Mouse (Mus musculus): ENCODE data around the gene Dqx1. TPM values are rescaled to one million over a fixed set of nuclear protein-coding genes. Genes with fewer than 3 reads are reported as not detected.

The Dqx1 gene
- polyA plus RNA-seq, 1 experiment from 2014 or later, result 0.68 TPM

DNA sequence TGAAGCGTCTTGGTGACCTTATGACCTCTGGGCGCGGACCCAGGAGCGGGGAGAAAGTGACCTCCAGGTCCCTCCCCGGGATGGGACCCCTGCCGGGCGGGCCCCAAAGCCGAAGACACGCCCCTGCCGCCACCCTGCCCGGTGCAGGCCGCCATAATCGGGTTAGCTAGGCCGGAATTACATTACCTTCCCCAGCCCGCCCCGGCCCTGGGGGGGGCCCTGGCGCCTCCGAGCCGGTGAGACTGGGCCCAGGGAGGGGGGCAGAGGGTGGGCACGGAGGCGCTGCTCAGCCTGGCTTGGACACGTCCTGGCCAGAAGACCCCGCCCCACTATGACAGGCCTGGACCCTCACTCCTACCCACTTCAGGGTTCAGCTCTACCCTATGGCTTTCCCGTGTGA, 13.6 kb downstream of the Dqx1 start:
- 2% methylated on average over 24 of the region's 24 CpGs for WGBS
- Histone ChIP-seq H3K27ac (no peak overlapping the region), H3K4me1 (replicated peaks) (peaks cover 28% of the 10 kb centered on the region), H3K36me3 (no peaks in the 10 kb centered on the region), H3K4me3 (replicated peaks) (peak overlapping the region; percentile 17), H3K9me3 (no peaks in the 10 kb centered on the region), H3K9ac (replicated peaks) (peak overlapping the region; percentile 18; the same call in 1 of the 2 replicates), H3K4me2 (peak overlapping the region; percentile 46), H3K27me3 (peaks cover 97% of the 10 kb centered on the region)
- no peak for ATAC-seq (ENCODE audit: insufficient number of reproducible peaks, insufficient read depth, low FRiP score, low TSS enrichment, low read depth)

DNA sequence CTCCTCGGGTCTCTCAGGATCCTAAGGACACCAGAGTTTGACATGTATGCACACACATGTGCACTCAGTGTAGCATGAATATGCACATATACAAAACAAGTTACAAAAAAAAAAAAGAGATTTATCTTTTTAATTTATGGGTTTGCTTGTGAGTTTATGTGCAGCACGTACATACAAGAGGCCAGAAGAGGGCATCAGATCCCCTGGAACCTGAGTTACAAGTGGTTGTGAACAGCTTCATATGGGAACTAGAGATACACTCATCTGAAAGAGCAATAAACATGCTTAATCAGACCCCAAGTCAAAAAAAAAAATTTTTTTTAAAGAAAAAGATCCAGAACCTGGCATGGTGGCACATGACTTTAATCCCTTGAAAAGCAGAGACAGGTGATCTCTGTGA, 17.3 kb downstream of the Dqx1 start:
- Histone ChIP-seq H3K4me2 (no peak overlapping the region), H3K4me1 (replicated peaks) (peaks cover 32% of the 10 kb centered on the region), H3K27me3 (peaks cover 66% of the 10 kb centered on the region), H3K9ac (replicated peaks) (no peak overlapping the region), H3K27ac (no peak overlapping the region), H3K36me3 (peaks cover 3% of the 10 kb centered on the region), H3K4me3 (replicated peaks) (no peak overlapping the region), H3K9me3 (no peaks in the 10 kb centered on the region)
- 20% methylated on average over 2 of the region's 2 CpGs for WGBS
- ATAC-seq (ENCODE audit: insufficient number of reproducible peaks, insufficient read depth, low FRiP score, low TSS enrichment, low read depth), result no peak

DNA sequence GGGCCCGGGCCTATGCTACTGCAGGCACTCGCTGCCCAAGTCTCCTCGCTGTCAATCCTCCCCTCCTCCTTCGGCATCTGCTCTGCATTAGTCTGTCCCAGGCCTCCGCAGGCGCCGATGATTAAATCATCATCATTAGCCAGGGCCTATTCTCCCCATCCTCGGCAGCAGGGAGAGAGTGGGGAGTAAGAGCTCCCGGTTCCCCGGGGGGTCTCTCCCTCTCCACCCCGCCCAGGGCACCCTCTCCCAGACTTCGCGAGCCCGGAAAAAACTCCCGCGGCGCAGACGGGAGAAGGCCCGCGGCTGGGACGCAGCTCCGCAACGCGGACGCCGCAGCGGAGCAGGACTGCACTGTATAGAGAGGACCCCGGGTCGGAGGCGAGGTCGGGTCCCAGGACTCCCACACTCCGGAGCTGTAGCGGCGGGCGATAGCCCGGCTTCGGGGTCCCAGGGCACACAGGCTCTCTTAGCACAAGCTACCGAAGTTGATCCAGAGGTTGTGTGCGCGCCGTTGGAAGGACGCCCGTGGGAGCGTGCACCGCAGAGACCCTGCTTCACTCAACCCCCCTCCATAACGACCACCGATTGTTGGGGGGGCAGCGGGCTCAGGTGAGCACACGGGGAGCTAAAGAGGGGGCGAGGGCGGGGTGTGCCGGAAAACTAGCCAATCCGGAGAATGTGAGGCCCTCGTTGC, 20.1 kb downstream of the Dqx1 start, which contains the start of gene Pcgf1:
Pcgf1 (plus strand) TSS at position 240 of the 694 bp plus-strand sequence.
- under 1% methylated on average over 54 of the region's 54 CpGs for WGBS
- peak; percentile 77 for ATAC-seq (ENCODE audit: insufficient number of reproducible peaks, insufficient read depth, low FRiP score, low TSS enrichment, low read depth)
- Histone ChIP-seq H3K27me3 (peaks cover 45% of the 10 kb centered on the region), H3K27ac (peak within 1 kb of the TSS; percentile 85), H3K4me1 (replicated peaks) (peaks cover 21% of the 10 kb centered on the region), H3K4me2 (peak within 1 kb of the TSS; percentile 93), H3K4me3 (replicated peaks) (peak within 1 kb of the TSS; percentile 73), H3K9ac (replicated peaks) (peak within 1 kb of the TSS; percentile 86), H3K36me3 (peaks cover 30% of the 10 kb centered on the region), H3K9me3 (no peaks in the 10 kb centered on the region)

DNA sequence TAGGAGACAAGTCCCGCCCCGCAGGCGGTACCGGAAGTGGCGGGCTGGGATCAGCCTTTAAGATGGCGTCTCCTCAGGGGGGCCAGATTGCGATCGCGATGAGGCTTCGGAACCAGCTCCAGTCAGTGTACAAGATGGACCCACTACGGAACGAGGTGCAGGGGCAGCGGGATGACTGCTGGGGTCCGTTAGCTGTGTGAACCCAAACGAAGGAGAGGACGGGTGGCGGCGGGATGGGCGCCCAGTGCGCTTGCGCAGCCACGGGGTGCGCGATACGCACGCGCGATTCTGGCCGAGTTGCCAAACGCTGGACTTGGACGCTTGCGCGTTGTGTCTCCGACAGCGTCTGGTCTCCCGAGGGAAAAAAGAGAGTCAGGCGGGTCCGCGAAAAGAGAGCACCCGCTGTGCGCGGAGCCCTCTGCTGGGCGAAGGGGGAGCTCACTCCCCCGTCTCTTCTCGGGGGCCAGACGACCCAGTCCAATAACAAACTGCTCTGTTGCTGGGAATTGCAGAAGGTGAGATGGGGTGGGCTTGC, 20.7 kb downstream of the Dqx1 start:
- H3K9me3 ChIP-seq, result no peaks in the 10 kb centered on the region
- peaks cover 45% of the 10 kb centered on the region for H3K27me3 ChIP-seq
- WGBS, result under 1% methylated on average over 46 of the region's 46 CpGs
- ATAC-seq (ENCODE audit: insufficient number of reproducible peaks, insufficient read depth, low FRiP score, low TSS enrichment, low read depth), result peak; percentile 90
- H3K4me2 ChIP-seq, result peak overlapping the region; percentile 93
- H3K4me3 ChIP-seq (replicated peaks), result peak overlapping the region; percentile 73
- peaks cover 26% of the 10 kb centered on the region for H3K4me1 ChIP-seq (replicated peaks)
- peak overlapping the region; percentile 85 for H3K27ac ChIP-seq
- peak overlapping the region; percentile 86 for H3K9ac ChIP-seq (replicated peaks)
- H3K36me3 ChIP-seq, result peaks cover 30% of the 10 kb centered on the region

DNA sequence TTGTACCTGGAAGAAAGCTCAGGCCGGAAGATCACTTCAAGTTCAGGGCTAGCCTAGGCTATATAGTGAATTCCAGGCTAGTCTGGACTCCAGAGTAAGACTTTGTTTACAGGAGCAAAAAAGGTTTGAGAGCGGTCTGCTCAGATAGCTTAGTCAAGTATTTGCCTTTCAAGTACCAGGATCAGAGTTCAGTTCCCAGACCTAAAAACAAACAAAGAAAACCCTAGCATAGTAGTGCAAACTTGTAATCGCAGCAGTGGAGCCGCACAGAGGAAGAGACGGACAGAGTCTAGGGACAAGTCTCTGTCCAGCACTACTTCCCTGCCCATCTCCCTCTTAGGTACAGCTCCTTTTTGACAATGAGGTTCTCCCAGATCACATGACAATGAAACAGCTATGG, 22.6 kb downstream of the Dqx1 start:
- peaks cover 42% of the 10 kb centered on the region for H3K4me1 ChIP-seq (replicated peaks)
- 91% methylated on average over 5 of the region's 5 CpGs for WGBS
- H3K4me3 ChIP-seq (replicated peaks), result no peak overlapping the region
- H3K27me3 ChIP-seq, result peaks cover 46% of the 10 kb centered on the region
- ATAC-seq (ENCODE audit: insufficient number of reproducible peaks, insufficient read depth, low FRiP score, low TSS enrichment, low read depth), result no peak
- H3K4me2 ChIP-seq, result no peak overlapping the region
- no peak overlapping the region for H3K9ac ChIP-seq (replicated peaks)
- peaks cover 30% of the 10 kb centered on the region for H3K36me3 ChIP-seq
- H3K27ac ChIP-seq, result no peak overlapping the region
- H3K9me3 ChIP-seq, result no peaks in the 10 kb centered on the region

DNA sequence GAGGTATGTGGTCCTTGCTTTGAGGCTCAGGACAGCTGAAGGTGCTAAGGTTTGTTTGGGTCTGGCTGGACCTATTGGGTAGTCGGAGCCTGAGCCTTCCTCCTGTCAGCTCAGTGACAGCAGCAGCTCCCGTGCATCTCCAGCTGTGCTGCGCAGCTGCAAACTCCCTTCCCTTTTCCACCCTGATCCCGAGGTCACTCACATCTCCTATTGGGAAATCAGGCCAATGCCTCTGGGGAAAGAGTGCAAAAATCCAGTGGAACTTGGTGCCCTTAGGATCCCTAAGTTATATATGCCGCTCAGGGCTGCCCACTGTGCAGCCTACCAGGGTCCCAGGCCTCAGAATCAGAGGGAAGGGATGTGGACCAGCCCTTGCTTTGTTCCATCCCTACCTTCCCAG, 25.9 kb downstream of the Dqx1 start:
- H3K4me1 ChIP-seq (replicated peaks), result peaks cover 62% of the 10 kb centered on the region
- H3K27me3 ChIP-seq, result peaks cover 64% of the 10 kb centered on the region
- no peaks in the 10 kb centered on the region for H3K9me3 ChIP-seq
- ATAC-seq (ENCODE audit: insufficient number of reproducible peaks, insufficient read depth, low FRiP score, low TSS enrichment, low read depth), result no peak
- H3K27ac ChIP-seq, result no peak overlapping the region
- H3K9ac ChIP-seq (replicated peaks), result 0 out of 2 replicates have a peak overlapping the region, but pooled peaks have one; percentile 14
- no peak overlapping the region for H3K4me2 ChIP-seq
- no peak overlapping the region for H3K4me3 ChIP-seq (replicated peaks)
- WGBS, result 17% methylated on average over 5 of the region's 5 CpGs
- peaks cover 30% of the 10 kb centered on the region for H3K36me3 ChIP-seq

DNA sequence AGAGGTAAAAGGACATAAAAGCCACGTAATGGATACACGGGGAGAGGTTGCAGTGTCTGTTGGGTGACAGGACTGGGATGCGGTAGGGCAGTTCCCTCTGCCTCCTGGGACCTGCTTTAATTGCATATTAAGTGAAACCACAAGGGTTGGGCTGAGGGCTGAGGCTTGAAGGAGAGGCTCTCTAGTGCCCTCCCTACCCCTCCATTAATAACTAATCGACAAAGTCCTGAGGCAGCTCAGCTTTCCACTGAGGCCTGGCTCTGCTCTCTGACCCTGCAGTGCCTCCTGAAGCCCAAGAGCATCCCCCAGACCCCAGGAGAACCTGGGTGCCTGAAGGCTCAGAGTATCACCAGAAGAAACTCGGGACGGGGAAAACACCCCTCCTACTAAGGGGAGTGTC, 26.8 kb downstream of the Dqx1 start:
- H3K27me3 ChIP-seq, result peaks cover 72% of the 10 kb centered on the region
- no peak overlapping the region for H3K4me3 ChIP-seq (replicated peaks)
- H3K9me3 ChIP-seq, result no peaks in the 10 kb centered on the region
- no peak overlapping the region for H3K27ac ChIP-seq
- peaks cover 30% of the 10 kb centered on the region for H3K36me3 ChIP-seq
- H3K9ac ChIP-seq (replicated peaks), result no peak overlapping the region
- H3K4me2 ChIP-seq, result no peak overlapping the region
- 5% methylated on average over 6 of the region's 6 CpGs for WGBS
- peaks cover 54% of the 10 kb centered on the region for H3K4me1 ChIP-seq (replicated peaks)
- no peak for ATAC-seq (ENCODE audit: insufficient number of reproducible peaks, insufficient read depth, low FRiP score, low TSS enrichment, low read depth)

DNA sequence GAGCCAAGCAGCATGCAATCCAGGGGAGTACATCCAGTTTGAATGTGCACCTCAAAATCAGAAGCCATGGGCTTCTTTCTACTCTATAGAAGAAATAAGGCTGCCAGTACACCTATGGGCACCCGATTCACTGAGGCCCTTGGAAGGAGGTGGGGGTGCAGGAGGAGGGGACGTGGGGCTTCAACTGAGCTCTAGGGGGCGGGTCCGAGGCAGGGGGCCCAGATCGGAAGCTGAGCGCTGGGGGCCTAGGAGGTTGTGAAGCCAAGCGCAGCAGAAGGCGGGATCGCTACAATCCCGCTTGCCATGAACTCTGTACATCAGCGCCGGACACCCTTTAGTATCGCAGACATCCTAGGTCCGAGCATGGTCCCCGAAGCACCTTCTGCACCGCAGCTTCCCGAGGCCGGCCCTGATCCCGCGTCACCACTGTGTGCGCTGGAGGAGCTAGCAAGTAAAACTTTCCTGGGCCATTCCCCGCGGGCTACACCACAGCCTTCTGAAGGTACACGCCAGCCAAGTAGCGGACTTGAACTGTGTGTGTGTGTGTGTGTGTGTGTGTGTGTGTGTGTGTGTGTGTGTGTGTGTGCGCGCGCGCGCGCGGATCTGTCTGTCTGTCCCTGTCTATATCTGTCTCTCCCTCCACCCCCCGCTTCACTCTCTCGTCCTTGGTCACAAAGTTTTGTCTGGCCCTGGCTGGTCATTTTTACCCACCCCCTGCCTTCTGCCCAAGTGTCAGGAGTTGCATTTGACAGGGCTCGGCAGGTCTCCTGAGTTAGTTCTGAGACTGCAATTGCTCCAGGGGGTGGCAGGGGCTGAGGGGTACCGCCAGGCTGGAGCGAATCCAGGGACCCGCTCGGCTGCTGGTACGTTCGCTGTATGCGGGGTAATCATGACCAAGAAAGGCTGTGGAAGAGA, 28.7 kb downstream of the Dqx1 start, which contains the start of gene Lbx2:
Lbx2 (plus strand) TSS at position 247 of the 915 bp plus-strand sequence.
- Histone ChIP-seq H3K4me1 (replicated peaks) (peaks cover 52% of the 10 kb centered on the region), H3K9ac (replicated peaks) (peak within 1 kb of the TSS; percentile 24), H3K9me3 (no peaks in the 10 kb centered on the region), H3K4me3 (replicated peaks) (peak within 1 kb of the TSS; percentile 32), H3K27ac (no peak within 1 kb of the TSS), H3K4me2 (peak within 1 kb of the TSS; percentile 60), H3K36me3 (peaks cover 14% of the 10 kb centered on the region), H3K27me3 (peaks cover 82% of the 10 kb centered on the region)
- ATAC-seq (ENCODE audit: insufficient number of reproducible peaks, insufficient read depth, low FRiP score, low TSS enrichment, low read depth), result no peak
- WGBS, result 1% methylated on average over 35 of the region's 42 CpGs

DNA sequence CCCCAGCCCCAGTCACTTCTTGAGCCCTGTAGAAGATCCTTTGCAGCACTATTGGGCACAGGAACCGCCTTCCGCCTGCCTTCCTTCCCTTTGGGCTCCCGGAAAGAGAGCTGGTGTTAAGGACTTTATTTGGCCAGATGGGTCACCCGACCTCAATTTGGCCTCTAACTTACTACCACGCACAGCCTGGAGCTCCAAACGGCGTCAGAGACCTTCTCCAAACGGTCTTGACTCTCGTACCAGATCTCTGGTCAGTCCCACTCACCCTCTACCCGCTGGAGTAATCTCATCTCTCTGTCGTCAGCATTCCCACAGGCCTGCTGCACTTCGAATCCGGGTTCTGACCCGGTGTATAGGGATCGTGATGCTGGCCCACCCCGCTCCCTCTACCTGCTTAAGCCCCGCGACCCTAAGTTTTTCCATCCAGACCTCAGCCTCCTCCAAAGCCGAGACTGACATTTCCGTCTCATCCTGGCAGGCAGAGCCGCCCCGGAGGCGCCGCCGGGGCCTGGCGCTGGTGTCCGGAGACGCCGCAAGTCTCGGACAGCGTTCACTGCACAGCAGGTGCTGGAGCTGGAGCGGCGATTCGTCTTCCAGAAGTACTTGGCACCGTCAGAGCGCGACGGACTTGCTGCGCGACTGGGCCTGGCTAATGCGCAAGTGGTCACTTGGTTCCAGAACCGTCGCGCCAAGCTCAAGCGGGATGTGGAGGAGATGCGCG, 29.7 kb downstream of the Dqx1 start:
- H3K27ac ChIP-seq, result no peak overlapping the region
- peaks cover 52% of the 10 kb centered on the region for H3K4me1 ChIP-seq (replicated peaks)
- H3K4me3 ChIP-seq (replicated peaks), result peak overlapping the region; percentile 32
- H3K9ac ChIP-seq (replicated peaks), result 0 out of 2 replicates have a peak overlapping the region, but pooled peaks have one; percentile 24
- peak overlapping the region; percentile 60 for H3K4me2 ChIP-seq
- H3K36me3 ChIP-seq, result peaks cover 4% of the 10 kb centered on the region; the same call in 1 of the 2 replicates
- ATAC-seq (ENCODE audit: insufficient number of reproducible peaks, insufficient read depth, low FRiP score, low TSS enrichment, low read depth), result no peak
- 2% methylated on average over 47 of the region's 47 CpGs for WGBS
- peaks cover 79% of the 10 kb centered on the region for H3K27me3 ChIP-seq
- no peaks in the 10 kb centered on the region for H3K9me3 ChIP-seq

DNA sequence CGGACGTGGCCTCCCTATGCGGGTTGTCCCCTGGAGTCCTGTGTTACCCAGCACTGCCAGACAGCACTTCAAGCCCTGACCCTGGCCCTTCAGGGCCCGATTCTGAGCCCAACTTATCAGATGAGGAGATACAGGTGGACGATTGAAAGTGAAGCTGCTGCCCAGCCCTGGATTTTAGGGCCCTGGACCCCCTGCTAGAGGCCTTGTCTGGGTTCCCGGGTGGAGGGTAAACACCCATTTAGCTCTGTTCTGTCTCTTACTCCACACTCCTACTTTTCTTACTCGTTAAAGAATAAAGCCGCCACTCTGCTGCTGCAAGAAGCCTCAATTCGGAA, 30.2 kb downstream of the Dqx1 start:
- H3K36me3 ChIP-seq, result no peaks in the 10 kb centered on the region; the same call in 1 of the 2 replicates
- H3K27me3 ChIP-seq, result peaks cover 74% of the 10 kb centered on the region
- H3K4me2 ChIP-seq, result peak overlapping the region; percentile 60
- 8% methylated on average over 9 of the region's 9 CpGs for WGBS
- peak overlapping the region; percentile 32 for H3K4me3 ChIP-seq (replicated peaks)
- no peaks in the 10 kb centered on the region for H3K9me3 ChIP-seq
- no peak for ATAC-seq (ENCODE audit: insufficient number of reproducible peaks, insufficient read depth, low FRiP score, low TSS enrichment, low read depth)
- H3K9ac ChIP-seq (replicated peaks), result 0 out of 2 replicates have a peak overlapping the region, but pooled peaks have one; percentile 23
- H3K4me1 ChIP-seq (replicated peaks), result peaks cover 46% of the 10 kb centered on the region
- no peak overlapping the region for H3K27ac ChIP-seq
